Mouse (Mus musculus): Measurements from ENCODE around the gene Sgsm3. TPM values are rescaled to one million over a fixed set of nuclear protein-coding genes. Genes with fewer than 3 reads are reported as not detected.

Gene Sgsm3
- polyA plus RNA-seq, 2 experiments, result 7.5 to 8.5 TPM

GRCm38 (mm10) chr15:81026901-81027300 lies 49.3 kb downstream of the Sgsm3 start:
- no peak for ATAC-seq (ENCODE audit: insufficient read depth)
- H3K9ac ChIP-seq (replicated peaks), result no peak overlapping the region
- no peaks in the 10 kb centered on the region for H3K9me3 ChIP-seq (ENCODE audit: control insufficient read depth, low read length)
- H3K36me3 ChIP-seq (replicated peaks; ENCODE audit: control insufficient read depth, insufficient read depth, low read depth), result no peaks in the 10 kb centered on the region
- H3K27me3 ChIP-seq (ENCODE audit: control insufficient read depth, insufficient read depth, low read length), result no peaks in the 10 kb centered on the region
- no peak for DNase-seq (ENCODE audit: low read depth in 3 of 3, low spot score in 3 of 3)
- WGBS (ENCODE audit: insufficient replicate concordance), result 43% methylated on average over 5 of the region's 5 CpGs
- peak overlapping the region; percentile 40; the same call in 1 of the 2 replicates for H3K4me2 ChIP-seq (ENCODE audit: low read depth)
- H3K4me3 ChIP-seq (ENCODE audit: insufficient read depth in 1 of 2, low read depth in 2 of 2, low read length in 2 of 2), result no peak overlapping the region
- no peak for TF ChIP-seq EP300 (IDR thresholded peaks at IDR 0.05; ENCODE audit: low read depth)
- TF ChIP-seq CTCF (IDR thresholded peaks at IDR 0.05; ENCODE audit: low read depth), result no peak
- no peak overlapping the region for H3K27ac ChIP-seq
- H3K4me1 ChIP-seq (replicated peaks; ENCODE audit: control insufficient read depth in 2 of 2, insufficient read depth in 2 of 2, low read length in 1 of 2), result peaks cover 0 to 17% of the 10 kb centered on the region in 2 experiments; a peak in 2 of 4 replicates

- H3K4me3 ChIP-seq (ENCODE audit: insufficient read depth in 1 of 2, low read depth in 2 of 2, low read length in 2 of 2), result no peak overlapping the region
- WGBS (ENCODE audit: insufficient replicate concordance), result 13% methylated on average over 8 of the region's 8 CpGs
- peak; percentile 92 for TF ChIP-seq CTCF (IDR thresholded peaks at IDR 0.05; ENCODE audit: low read depth)
- peak; percentile 71 for TF ChIP-seq EP300 (IDR thresholded peaks at IDR 0.05; ENCODE audit: low read depth)
- DNase-seq (ENCODE audit: low read depth in 3 of 3, low spot score in 3 of 3) (peak; percentile 61 to 71 (median 67)), ATAC-seq (ENCODE audit: insufficient read depth) (peak; percentile 97)
- no peaks in the 10 kb centered on the region for H3K36me3 ChIP-seq (replicated peaks; ENCODE audit: control insufficient read depth, insufficient read depth, low read depth)
- peaks cover 0 to 14% of the 10 kb centered on the region in 2 experiments; a peak in 2 of 4 replicates for H3K4me1 ChIP-seq (replicated peaks; ENCODE audit: control insufficient read depth in 2 of 2, insufficient read depth in 2 of 2, low read length in 1 of 2)
- H3K9ac ChIP-seq (replicated peaks), result no peak overlapping the region
- no peak overlapping the region; the same call in 1 of the 2 replicates for H3K27ac ChIP-seq
- no peaks in the 10 kb centered on the region for H3K9me3 ChIP-seq (ENCODE audit: control insufficient read depth, low read length)
- peak overlapping the region; percentile 40 for H3K4me2 ChIP-seq (ENCODE audit: low read depth)
- no peaks in the 10 kb centered on the region for H3K27me3 ChIP-seq (ENCODE audit: control insufficient read depth, insufficient read depth, low read length)
Observed at GRCm38 (mm10) chr15:81027378-81028173, 50.0 kb downstream of the Sgsm3 start.

- H3K4me3 ChIP-seq (ENCODE audit: insufficient read depth in 1 of 2, low read depth in 2 of 2, low read length in 2 of 2), result no peak overlapping the region
- H3K36me3 ChIP-seq (replicated peaks; ENCODE audit: control insufficient read depth, insufficient read depth, low read depth), result no peaks in the 10 kb centered on the region
- H3K27me3 ChIP-seq (ENCODE audit: control insufficient read depth, insufficient read depth, low read length), result no peaks in the 10 kb centered on the region
- no peaks in the 10 kb centered on the region for H3K9me3 ChIP-seq (ENCODE audit: control insufficient read depth, low read length)
- no peak overlapping the region for H3K4me2 ChIP-seq (ENCODE audit: low read depth)
- no peak overlapping the region for H3K27ac ChIP-seq
- 70% methylated on average over 10 of the region's 10 CpGs for WGBS (ENCODE audit: insufficient replicate concordance)
- TF ChIP-seq EP300 (IDR thresholded peaks at IDR 0.05; ENCODE audit: low read depth) (no peak), CTCF (IDR thresholded peaks at IDR 0.05; ENCODE audit: low read depth) (no peak)
- no peak for DNase-seq (ENCODE audit: low read depth in 3 of 3, low spot score in 3 of 3)
- peaks cover 0 to 16% of the 10 kb centered on the region in 2 experiments; a peak in 2 of 4 replicates for H3K4me1 ChIP-seq (replicated peaks; ENCODE audit: control insufficient read depth in 2 of 2, insufficient read depth in 2 of 2, low read length in 1 of 2)
- no peak for ATAC-seq (ENCODE audit: insufficient read depth)
- no peak overlapping the region for H3K9ac ChIP-seq (replicated peaks)
Observed at GRCm38 (mm10) chr15:81030891-81031425, 53.4 kb downstream of the Sgsm3 start.

GRCm38 (mm10) chr15:81031611-81032010 lies 54.0 kb downstream of the Sgsm3 start:
- H3K4me3 ChIP-seq (ENCODE audit: insufficient read depth in 1 of 2, low read depth in 2 of 2, low read length in 2 of 2), result no peak overlapping the region
- TF ChIP-seq CTCF (IDR thresholded peaks at IDR 0.05; ENCODE audit: low read depth), result no peak
- no peak for TF ChIP-seq EP300 (IDR thresholded peaks at IDR 0.05; ENCODE audit: low read depth)
- H3K9ac ChIP-seq (replicated peaks), result no peak overlapping the region
- no peaks in the 10 kb centered on the region for H3K36me3 ChIP-seq (replicated peaks; ENCODE audit: control insufficient read depth, insufficient read depth, low read depth)
- DNase-seq (ENCODE audit: low read depth in 3 of 3, low spot score in 3 of 3) (no peak), ATAC-seq (ENCODE audit: insufficient read depth) (no peak)
- H3K27ac ChIP-seq, result no peak overlapping the region
- H3K4me1 ChIP-seq (replicated peaks; ENCODE audit: control insufficient read depth in 2 of 2, insufficient read depth in 2 of 2, low read length in 1 of 2), result peaks cover 0 to 15% of the 10 kb centered on the region in 2 experiments; a peak in 2 of 4 replicates
- no peaks in the 10 kb centered on the region for H3K9me3 ChIP-seq (ENCODE audit: control insufficient read depth, low read length)
- no peak overlapping the region for H3K4me2 ChIP-seq (ENCODE audit: low read depth)
- WGBS (ENCODE audit: insufficient replicate concordance), result 79% methylated on average over 4 of the region's 4 CpGs
- no peaks in the 10 kb centered on the region for H3K27me3 ChIP-seq (ENCODE audit: control insufficient read depth, insufficient read depth, low read length)

GRCm38 (mm10) chr15:81032941-81033629 lies 55.5 kb downstream of the Sgsm3 start:
- Histone ChIP-seq H3K27ac (no peak overlapping the region), H3K4me2 (ENCODE audit: low read depth) (no peak overlapping the region), H3K27me3 (ENCODE audit: control insufficient read depth, insufficient read depth, low read length) (no peaks in the 10 kb centered on the region), H3K9ac (replicated peaks) (no peak overlapping the region), H3K9me3 (ENCODE audit: control insufficient read depth, low read length) (no peaks in the 10 kb centered on the region), H3K4me1 (replicated peaks; ENCODE audit: control insufficient read depth in 2 of 2, insufficient read depth in 2 of 2, low read length in 1 of 2) (peaks cover 0 to 2% of the 10 kb centered on the region in 2 experiments; a peak in 2 of 4 replicates), H3K4me3 (ENCODE audit: insufficient read depth in 1 of 2, low read depth in 2 of 2, low read length in 2 of 2) (no peak overlapping the region), H3K36me3 (replicated peaks; ENCODE audit: control insufficient read depth, insufficient read depth, low read depth) (no peaks in the 10 kb centered on the region)
- 28% methylated on average over 9 of the region's 9 CpGs for WGBS (ENCODE audit: insufficient replicate concordance)
- DNase-seq (ENCODE audit: low read depth in 3 of 3, low spot score in 3 of 3) (no peak), ATAC-seq (ENCODE audit: insufficient read depth) (no peak)
- TF ChIP-seq EP300 (IDR thresholded peaks at IDR 0.05; ENCODE audit: low read depth), result no peak

Data from liver, embryonic 14.5 days (tissue).